Mouse (Mus musculus) left cerebral cortex, adult 8-10 months (tissue): Measurements from ENCODE around the gene Ehd1. TPM values are rescaled to one million over a fixed set of nuclear protein-coding genes. Genes with fewer than 3 reads are reported as not detected.

Experiments
- DNase-seq, 2 experiments: peaks; one replicate each; pipeline ENCODE4 v3.0.0; 2022; ENCODE audit warnings: low spot score in 2 of 2
- microRNA-seq, 2 experiments: library from miRNA; unstranded; fragments of <30 nt; microRNA quantifications; one replicate each; pipeline ENCODE4 v1.2.0; 2022
- total RNA-seq, 4 experiments: library from RNA; stranded (reverse); gene quantifications; 2 replicates each; pipeline ENCODE4 v1.2.4; 2022

Gene Ehd1
- total RNA-seq, 4 experiments from 2014 or later: 31.0 to 36.8 (median 35.8) TPM

GRCm38 (mm10) chr19:6349215-6349983 lies 72.9 kb downstream of the Ehd1 start:
- no peak for DNase-seq

Small RNA genes lying within 50 kb of the gene (microRNA-seq; reads per million reads assigned to microRNA genes)
- gene Mir192: 7.1 to 13.2 reads per million in 2 experiments
- 12.6 to 17.2 reads per million in 2 experiments for gene Mir194-2
- 1.5 to 2.3 reads per million in 2 experiments for gene Mir6989

Other genes starting within 250 kb of the Ehd1 start
- gene Syvn1, start 230.1 kb upstream of the Ehd1 start, total RNA-seq: 10 to 100 TPM; 35.7 to 40.3 (median 37.6) TPM
- gene Mrpl49, start 218.9 kb upstream of the Ehd1 start, total RNA-seq: 10 to 100 TPM; 42.7 to 55.2 (median 44.9) TPM
- gene Fau, start 218.9 kb upstream of the Ehd1 start, total RNA-seq: 100 to 1,000 TPM; 737 to 869 (median 805) TPM
- 10 to 100 TPM; 33.0 to 38.8 (median 37.3) TPM for gene Znhit2, start 215.5 kb upstream of the Ehd1 start, total RNA-seq
- gene Tm7sf2, start 208.4 kb upstream of the Ehd1 start, total RNA-seq: 10 to 100 TPM; 18.9 to 29.9 (median 23.2) TPM
- 10 to 100 TPM; 79.4 to 88.4 (median 84.3) TPM for gene Vps51, start 199.5 kb upstream of the Ehd1 start, total RNA-seq
- gene Tmem262, start 196.7 kb upstream of the Ehd1 start, total RNA-seq: not detected
- 1 to 10 TPM in 1 of 4 experiments, not detected in 3; 1.1 TPM for gene Gm28374, start 194.5 kb upstream of the Ehd1 start, total RNA-seq
- gene Zfpl1, start 191.8 kb upstream of the Ehd1 start, total RNA-seq: 10 to 100 TPM; 38.9 to 44.5 (median 41.9) TPM
- under 1 TPM in 3 of 4 experiments, not detected in 1; 0.21 to 0.25 (median 0.23) TPM for gene Cdca5, start 191.7 kb upstream of the Ehd1 start, total RNA-seq
- gene AC131692.1, start 182.3 kb upstream of the Ehd1 start, total RNA-seq: not detected
- under 1 TPM; 0.14 to 0.44 (median 0.17) TPM for gene Naaladl1, start 170.9 kb upstream of the Ehd1 start, total RNA-seq
- gene Sac3d1, start 158.1 kb upstream of the Ehd1 start, total RNA-seq: 10 to 100 TPM; 13.0 to 20.1 (median 16.1) TPM
- gene Snx15, start 148.4 kb upstream of the Ehd1 start, total RNA-seq: 10 to 100 TPM; 36.9 to 50.9 (median 45.7) TPM
- gene Batf2, start 135.7 kb upstream of the Ehd1 start, total RNA-seq: 1 to 10 TPM in 1 of 4 experiments, under 1 TPM in 3; 0.67 to 1.4 (median 0.76) TPM
- 100 to 1,000 TPM in 2 of 4 experiments, 10 to 100 TPM in 2; 89.4 to 109 (median 102) TPM for gene Arl2, start 135.2 kb upstream of the Ehd1 start, total RNA-seq
- under 1 TPM in 2 of 4 experiments, not detected in 2; 0.51 to 0.73 TPM for gene Majin, start 92.3 kb upstream of the Ehd1 start, total RNA-seq
- not detected for gene Gpha2, start 50.3 kb upstream of the Ehd1 start, total RNA-seq
- gene Ppp2r5b, start 40.9 kb upstream of the Ehd1 start, total RNA-seq: 100 to 1,000 TPM; 148 to 158 (median 153) TPM
- gene Atg2a, start 35.1 kb upstream of the Ehd1 start, total RNA-seq: 10 to 100 TPM; 31.8 to 35.7 (median 35.4) TPM
- 1 to 10 TPM; 5.4 to 7.4 (median 5.5) TPM for gene Cdc42bpg, start 29.7 kb downstream of the Ehd1 start, total RNA-seq
- 10 to 100 TPM; 58.9 to 66.9 (median 62.6) TPM for gene Men1, start 58.3 kb downstream of the Ehd1 start, total RNA-seq
- 100 to 1,000 TPM in 2 of 4 experiments, 10 to 100 TPM in 2; 91.7 to 111 (median 101) TPM for gene Map4k2, start 64.4 kb downstream of the Ehd1 start, total RNA-seq
- 100 to 1,000 TPM; 164 to 203 (median 187) TPM for gene Sf1, start 87.0 kb downstream of the Ehd1 start, total RNA-seq
- 10 to 100 TPM; 25.2 to 37.8 (median 32.7) TPM for gene Pygm, start 107.7 kb downstream of the Ehd1 start, total RNA-seq
- gene Rasgrp2, start 122.6 kb downstream of the Ehd1 start, total RNA-seq: 100 to 1,000 TPM; 107 to 128 (median 115) TPM
- gene Nrxn2, start 142.0 kb downstream of the Ehd1 start, total RNA-seq: 100 to 1,000 TPM; 469 to 523 (median 497) TPM